Comparison of ENCODE assay signal across 9 mouse cellular contexts in genomic region chr17:28930392-28931074, GRCm38 (mm10). TPM values are rescaled to one million over a fixed set of nuclear protein-coding genes. Genes with fewer than 3 reads are reported as not detected.
DNase-seq lines count a peak whose midpoint lies in the region; ATAC-seq and TF ChIP-seq lines count a peak whose summit lies in the region.
"Had no signal": no experiment of that assay in that cellular context is flagged by ENCODE, and none has a peak within 500 bp of the region (broad histone marks: within the 10 kb centered on the region; RNA-seq: fewer than 3 reads in every experiment).

No protein-coding gene starts in this region.

- no peaks in the 10 kb centered on the region for H3K79me2 ChIP-seq in myocyte (ENCODE audit: control insufficient read depth, insufficient read depth)

- peak overlapping the region; percentile 89 for H3K27ac ChIP-seq in embryonic facial prominence, embryonic 10.5 days (replicated peaks)
- H3K27ac ChIP-seq in liver, embryonic 12.5 days, result peak overlapping the region; percentile 98

- peaks cover 22% of the 10 kb centered on the region for H3K4me1 ChIP-seq in embryonic facial prominence, embryonic 10.5 days
- peaks cover 76% of the 10 kb centered on the region for H3K4me1 ChIP-seq in liver, embryonic 12.5 days

- peak; percentile 86 for ATAC-seq in liver, embryonic 12.5 days

- peak overlapping the region; percentile 71 for H3K4me2 ChIP-seq in liver, embryonic 12.5 days
- peak overlapping the region; percentile 33 for H3K4me2 ChIP-seq in myocyte (ENCODE audit: low read depth)

- H3K36me3 ChIP-seq in embryonic facial prominence, embryonic 10.5 days (replicated peaks), result no peaks in the 10 kb centered on the region
- no peaks in the 10 kb centered on the region for H3K36me3 ChIP-seq in liver, embryonic 12.5 days
- H3K36me3 ChIP-seq in myocyte (ENCODE audit: control insufficient read depth, insufficient read depth), result no peaks in the 10 kb centered on the region

- H3K4me3 ChIP-seq in embryonic facial prominence, embryonic 10.5 days, result peak overlapping the region; percentile 31
- peak overlapping the region; percentile 28 for H3K4me3 ChIP-seq in liver, embryonic 12.5 days
- H3K4me3 ChIP-seq in myocyte, result no peak overlapping the region

- 32% methylated on average over 14 of the region's 14 CpGs for WGBS in embryonic facial prominence, embryonic 10.5 days
- WGBS in liver, embryonic 12.5 days (ENCODE audit: insufficient replicate concordance), result 13% methylated on average over 14 of the region's 14 CpGs

- H3K9me3 ChIP-seq in embryonic facial prominence, embryonic 10.5 days, result no peaks in the 10 kb centered on the region
- no peaks in the 10 kb centered on the region for H3K9me3 ChIP-seq in liver, embryonic 12.5 days (replicated peaks)

- no peak for TF ChIP-seq POLR2A in myocyte (IDR thresholded peaks at IDR 0.05; ENCODE audit: insufficient read length, low read depth)

- H3K27me3 ChIP-seq in embryonic facial prominence, embryonic 10.5 days (replicated peaks; ENCODE audit: low read depth, poor library complexity, severe bottlenecking), result no peaks in the 10 kb centered on the region
- no peaks in the 10 kb centered on the region for H3K27me3 ChIP-seq in liver, embryonic 12.5 days (replicated peaks)
- no peaks in the 10 kb centered on the region for H3K27me3 ChIP-seq in myocyte (ENCODE audit: control insufficient read depth, insufficient read depth, insufficient read length)

- no peak overlapping the region for H3ac ChIP-seq in myocyte (ENCODE audit: control insufficient read depth, insufficient read length)

- peak; percentile 30 for DNase-seq in thymus, postnatal 4 days
- DNase-seq in thymus, postnatal 10 days (ENCODE audit: low spot score in 2 of 2), result no peak
- DNase-seq in embryonic facial prominence, embryonic 10.5 days (ENCODE audit: low spot score), result peak; percentile 72
- DNase-seq in heart, adult 18-20 months, result peak; percentile 95 to 96
- DNase-seq in kidney, adult 18-20 months, result peak; percentile 95
- peak; percentile 67 to 69 for DNase-seq in urinary bladder, adult 18-20 months (ENCODE audit: low spot score in 2 of 2)

- peak overlapping the region; percentile 79 for H3K9ac ChIP-seq in liver, embryonic 12.5 days

TF ChIP-seq in myocyte, 11 proteins besides CTCF, POLR2A, EP300 and RAD21:
- TF ChIP-seq REST (IDR thresholded peaks at IDR 0.05; ENCODE audit: insufficient read depth, insufficient read length) (no peak), MYOD1 (IDR thresholded peaks at IDR 0.05; ENCODE audit: control insufficient read depth in 1 of 3, insufficient read length in 2 of 3, low read depth in 2 of 3) (peak in 1 of 3 experiments; percentile 12), TCF12 (IDR thresholded peaks at IDR 0.05; ENCODE audit: insufficient read depth, poor library complexity, severe bottlenecking) (no peak), TCF3 (IDR thresholded peaks at IDR 0.05; ENCODE audit: insufficient read length, low read depth) (no peak)

RNA-seq across cellular contexts. Expression of gene Pxt1, which starts 13.1 kb away (rescaled TPM):
- polyA plus RNA-seq in embryonic facial prominence, embryonic 10.5 days (2016; fragmentation: Nextera tagmentation; extraction: Ambion mirVana), result 0.20 TPM in 1 of 2 replicates, not detected in the other
- not detected for total RNA-seq in heart, adult 18-20 months (2021)
- polyA plus RNA-seq in liver, embryonic 12.5 days (2016; fragmentation: Nextera tagmentation; extraction: Ambion mirVana), result 0.51 and 0.73 TPM in 2 replicates
- polyA plus RNA-seq in myocyte (2012; fragmentation: generic; extraction: Trizol), result not detected
- polyA plus RNA-seq: cortical plate, adult 2 months had no signal

RNA-seq across cellular contexts. Expression of gene 4930539E08Rik, which starts 15.4 kb away (rescaled TPM):
- 0.10 and 0.17 TPM in 2 replicates for polyA plus RNA-seq in embryonic facial prominence, embryonic 10.5 days (2016; fragmentation: Nextera tagmentation; extraction: Ambion mirVana)
- total RNA-seq in heart, adult 18-20 months (2021), result under 1 TPM in 1 of 2 experiments, not detected in 1; 0.08 TPM
- polyA plus RNA-seq in liver, embryonic 12.5 days (2016; fragmentation: Nextera tagmentation; extraction: Ambion mirVana), result 0.17 and 0.25 TPM in 2 replicates
- not detected for polyA plus RNA-seq in myocyte (2012; fragmentation: generic; extraction: Trizol)

RNA-seq across cellular contexts. Expression of gene Kctd20, which starts 21.2 kb away (rescaled TPM):
- 125 and 126 TPM in 2 replicates for polyA plus RNA-seq in embryonic facial prominence, embryonic 10.5 days (2016; fragmentation: Nextera tagmentation; extraction: Ambion mirVana)
- total RNA-seq in heart, adult 18-20 months (2021), result 10 to 100 TPM; 40.9 to 52.6 TPM
- polyA plus RNA-seq in liver, embryonic 12.5 days (2016; fragmentation: Nextera tagmentation; extraction: Ambion mirVana), result 87.0 and 92.4 TPM in 2 replicates
- polyA plus RNA-seq in myocyte (2012; fragmentation: generic; extraction: Trizol), result 34.8 TPM

Comparison
In these comparisons a context has a peak if more than half of its experiments do, and no peak if none do; other contexts are left out.
1. DNase-seq: peak in thymus, postnatal 4 days (single experiment), embryonic facial prominence, embryonic 10.5 days (single experiment), heart, adult 18-20 months (2 of 2), kidney, adult 18-20 months (single experiment) and urinary bladder, adult 18-20 months (2 of 2); none in thymus, postnatal 10 days (0 of 2).